Mouse (Mus musculus) lung, adult 2 months (tissue): ENCODE measurements at regions not wholly inside any gene's neighbourhood (a gene's known extent, or its start where the extent isn't known, plus 50 kb on each side); places are given as distances from the start of the nearest gene placed in this dataset.

Experiments
- CTCF ChIP-seq: fragments of 200-500 bp; IDR thresholded peaks from 2 replicates; pipeline ENCODE4 v1.5.1; 2011; ENCODE audit warnings: mild to moderate bottlenecking, low read length, control low read depth; ENCODE audit not compliant: insufficient read depth
- POLR2A ChIP-seq: fragments of 200-500 bp; IDR thresholded peaks from 2 replicates; pipeline ENCODE4 v1.6.1; 2011; ENCODE audit warnings: low read depth, mild to moderate bottlenecking, control low read depth, low read length, borderline replicate concordance; ENCODE audit errors: extremely low read depth

DNA sequence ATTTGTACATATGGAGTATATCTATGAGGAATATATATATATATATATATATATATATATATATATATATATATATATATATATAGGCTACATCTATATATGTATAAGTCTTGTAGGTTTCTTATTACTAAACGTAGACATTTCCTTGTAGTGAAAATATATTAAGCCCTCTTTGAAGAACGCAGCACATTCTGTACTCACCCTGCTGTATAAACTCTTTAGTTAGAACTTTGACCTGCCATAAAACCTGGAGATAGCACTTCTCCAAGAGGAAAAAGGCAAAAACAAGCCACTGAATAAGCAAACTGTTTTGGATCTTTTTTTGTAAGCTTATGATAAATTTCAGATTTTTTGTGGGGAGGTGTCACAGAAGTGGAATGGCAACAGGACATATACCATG, 55.3 kb upstream of the Tent5a start:
- TF ChIP-seq POLR2A (no peak), CTCF (no peak)
